Mouse (Mus musculus): Measurements from ENCODE around the gene Cldn24. TPM values are rescaled to one million over a fixed set of nuclear protein-coding genes. Genes with fewer than 3 reads are reported as not detected.

The Cldn24 gene
- total and polyA plus RNA-seq, 3 experiments = not detected

DNA sequence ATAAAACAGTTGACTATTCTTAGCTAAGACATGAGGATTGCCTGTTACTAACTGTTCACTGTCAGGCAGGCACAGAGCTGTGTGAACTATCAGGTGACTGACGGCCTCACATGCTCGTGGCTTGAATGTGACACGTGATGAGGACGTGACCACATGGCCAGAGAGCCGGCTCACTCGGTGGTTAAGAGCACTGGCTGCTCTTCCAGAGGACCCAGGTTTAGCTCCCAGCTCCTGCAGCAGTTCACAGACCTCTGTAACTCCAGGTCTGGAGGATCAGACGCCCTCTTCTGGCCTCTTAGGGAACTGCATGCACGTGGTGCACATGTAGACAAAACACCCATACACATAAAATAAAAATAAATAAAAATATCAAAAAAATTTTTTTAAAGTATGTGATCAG lies 27.9 kb downstream of the Cldn24 start:
- in situ Hi-C loops (cut with MboI; ENCODE audit: low pct_ligation_motif_present, low pct_unique_long_range_greater_than_20kb, low sequenced_read_pairs) = loop anchor here (25.0 kb wide), 1 partner anchor 162 kb away; no protein-coding TSS in a partner anchor
- peaks cover 0 to 2% of the 10 kb centered on the region in 2 experiments for H3K36me3 ChIP-seq (replicated peaks in 1 of 2; ENCODE audit: control insufficient read depth in 1 of 2, insufficient read depth in 1 of 2, low read length in 1 of 2)
- H3K4me1 ChIP-seq (ENCODE audit: control insufficient read depth in 1 of 2, insufficient read depth in 2 of 2) = peaks cover 0 to 9% of the 10 kb centered on the region in 2 experiments; a peak in 2 of 4 replicates
- dilution Hi-C loops (cut with MboI; ENCODE audit: extremely low pct_ligation_motif_present, extremely low pct_unique_long_range_greater_than_20kb, low sequenced_read_pairs) = no loop called here
- no peak overlapping the region for H3K9ac ChIP-seq (ENCODE audit: insufficient read depth, low read depth)
- H3K4me2 ChIP-seq (ENCODE audit: insufficient read depth, low read depth, poor library complexity, severe bottlenecking) = no peak overlapping the region
- H3K9me3 ChIP-seq (replicated peaks; ENCODE audit: low read length) = no peaks in the 10 kb centered on the region
- TF ChIP-seq CTCF (conservative IDR thresholded peaks at IDR 0.05 in 1 of 2, IDR thresholded peaks at IDR 0.05 in 1 of 2; ENCODE audit: low read depth in 2 of 2, low read length in 2 of 2) (peak in 1 of 2 experiments; percentile 13; a peak in 2 of 4 replicates), USF2 (conservative IDR thresholded peaks at IDR 0.05; ENCODE audit: low read depth, low read length) (no peak)
- H3K79me2 ChIP-seq (replicated peaks; ENCODE audit: control insufficient read depth, extremely low read depth, insufficient read depth, poor library complexity, severe bottlenecking) = no peaks in the 10 kb centered on the region
- H3K27me3 ChIP-seq (replicated peaks) = no peaks in the 10 kb centered on the region
- no peak overlapping the region for H3K27ac ChIP-seq (ENCODE audit: insufficient read depth, low read depth)
- DNase-seq (ENCODE audit: extremely low read depth) = no peak
- no peak overlapping the region for H3K4me3 ChIP-seq (replicated peaks in 1 of 3; ENCODE audit: low read depth in 2 of 3, low read length in 2 of 3, poor library complexity in 1 of 3)

DNA sequence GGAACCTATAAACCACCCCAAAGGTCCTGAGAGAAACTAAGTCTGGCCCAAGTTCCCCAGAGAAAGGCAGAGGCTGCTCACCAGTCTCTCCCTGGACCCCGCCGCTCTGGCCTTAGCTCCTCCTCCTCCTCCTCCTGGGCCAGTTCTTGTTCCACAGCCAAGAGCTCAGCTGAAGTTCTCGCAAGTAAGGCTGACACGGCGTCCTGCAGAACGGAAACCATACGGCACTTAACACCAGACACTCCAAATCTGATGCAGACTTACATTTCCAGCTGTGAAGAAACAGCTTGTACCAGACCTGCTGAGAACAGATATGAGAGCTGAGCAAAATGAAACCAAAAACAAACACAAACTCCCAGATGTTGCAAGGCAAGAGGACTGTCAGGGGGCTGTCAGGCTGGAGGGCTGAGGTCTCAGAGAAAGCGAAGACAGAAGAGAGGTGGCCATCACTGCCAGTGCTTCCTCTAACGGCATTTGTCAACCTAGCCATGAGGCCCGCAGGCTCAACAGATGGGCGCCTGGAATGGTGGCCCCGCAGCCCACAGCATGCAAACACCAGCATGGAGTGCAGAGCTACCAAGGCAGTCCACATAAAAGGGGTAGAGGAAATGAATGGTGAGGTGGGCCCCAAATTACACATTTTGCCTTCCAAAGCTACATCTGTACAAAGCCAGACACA lies 30.0 kb downstream of the Cldn24 start:
- H3K4me3 ChIP-seq (replicated peaks in 1 of 3; ENCODE audit: low read depth in 2 of 3, low read length in 2 of 3, poor library complexity in 1 of 3) = peak overlapping the region in 1 of 3 experiments; percentile 28
- peaks cover 0 to 9% of the 10 kb centered on the region in 2 experiments; a peak in 2 of 4 replicates for H3K4me1 ChIP-seq (ENCODE audit: control insufficient read depth in 1 of 2, insufficient read depth in 2 of 2)
- H3K27ac ChIP-seq (ENCODE audit: insufficient read depth, low read depth) = no peak overlapping the region
- in situ Hi-C loops (cut with MboI; ENCODE audit: low pct_ligation_motif_present, low pct_unique_long_range_greater_than_20kb, low sequenced_read_pairs) (loop anchor here (25.0 kb wide), 1 partner anchor 160 kb away; no protein-coding TSS in a partner anchor), dilution Hi-C loops (cut with MboI; ENCODE audit: extremely low pct_ligation_motif_present, extremely low pct_unique_long_range_greater_than_20kb, low sequenced_read_pairs) (no loop called here)
- no peaks in the 10 kb centered on the region for H3K9me3 ChIP-seq (replicated peaks; ENCODE audit: low read length)
- H3K27me3 ChIP-seq (replicated peaks) = no peaks in the 10 kb centered on the region
- no peak for TF ChIP-seq USF2 (conservative IDR thresholded peaks at IDR 0.05; ENCODE audit: low read depth, low read length)
- H3K4me2 ChIP-seq (ENCODE audit: insufficient read depth, low read depth, poor library complexity, severe bottlenecking) = no peak overlapping the region
- DNase-seq (ENCODE audit: extremely low read depth) = no peak
- H3K9ac ChIP-seq (ENCODE audit: insufficient read depth, low read depth) = no peak overlapping the region
- H3K36me3 ChIP-seq (replicated peaks in 1 of 2; ENCODE audit: control insufficient read depth in 1 of 2, insufficient read depth in 1 of 2, low read length in 1 of 2) = peaks cover 0 to 2% of the 10 kb centered on the region in 2 experiments
- no peaks in the 10 kb centered on the region for H3K79me2 ChIP-seq (replicated peaks; ENCODE audit: control insufficient read depth, extremely low read depth, insufficient read depth, poor library complexity, severe bottlenecking)

- in situ Hi-C loops (cut with MboI; ENCODE audit: low pct_ligation_motif_present, low pct_unique_long_range_greater_than_20kb, low sequenced_read_pairs) (loop anchor here (25.0 kb wide), 1 partner anchor 160 kb away; no protein-coding TSS in a partner anchor), dilution Hi-C loops (cut with MboI; ENCODE audit: extremely low pct_ligation_motif_present, extremely low pct_unique_long_range_greater_than_20kb, low sequenced_read_pairs) (no loop called here)
- Histone ChIP-seq H3K27me3 (replicated peaks) (no peaks in the 10 kb centered on the region), H3K4me1 (ENCODE audit: control insufficient read depth in 1 of 2, insufficient read depth in 2 of 2) (peaks cover 0 to 9% of the 10 kb centered on the region in 2 experiments; a peak in 2 of 4 replicates), H3K27ac (ENCODE audit: insufficient read depth, low read depth) (no peak overlapping the region), H3K79me2 (replicated peaks; ENCODE audit: control insufficient read depth, extremely low read depth, insufficient read depth, poor library complexity, severe bottlenecking) (no peaks in the 10 kb centered on the region), H3K4me3 (replicated peaks in 1 of 3; ENCODE audit: low read depth in 2 of 3, low read length in 2 of 3, poor library complexity in 1 of 3) (no peak overlapping the region), H3K9ac (ENCODE audit: insufficient read depth, low read depth) (no peak overlapping the region), H3K36me3 (replicated peaks in 1 of 2; ENCODE audit: control insufficient read depth in 1 of 2, insufficient read depth in 1 of 2, low read length in 1 of 2) (peaks cover 0 to 2% of the 10 kb centered on the region in 2 experiments), H3K9me3 (replicated peaks; ENCODE audit: low read length) (no peaks in the 10 kb centered on the region), H3K4me2 (ENCODE audit: insufficient read depth, low read depth, poor library complexity, severe bottlenecking) (no peak overlapping the region)
- no peak for DNase-seq (ENCODE audit: extremely low read depth)
- no peak for TF ChIP-seq CTCF (conservative IDR thresholded peaks at IDR 0.05 in 1 of 2, IDR thresholded peaks at IDR 0.05 in 1 of 2; ENCODE audit: low read depth in 2 of 2, low read length in 2 of 2)
- no peak for TF ChIP-seq BHLHE40 (IDR thresholded peaks at IDR 0.05; ENCODE audit: low read depth, low read length)
- TF ChIP-seq CHD1 (IDR thresholded peaks at IDR 0.05; ENCODE audit: low read depth, low read length) = no peak
- TF ChIP-seq ELF1 (IDR thresholded peaks at IDR 0.05; ENCODE audit: low read depth, low read length) = no peak
- TF ChIP-seq E2F4 (IDR thresholded peaks at IDR 0.05; ENCODE audit: insufficient replicate concordance, low read depth, low read length) = no peak
- no peak for TF ChIP-seq GABPA (IDR thresholded peaks at IDR 0.05; ENCODE audit: insufficient replicate concordance, low read depth, low read length)
- no peak for TF ChIP-seq RAD21 (IDR thresholded peaks at IDR 0.05; ENCODE audit: low read depth, low read length)
- no peak for TF ChIP-seq POLR2AphosphoS2 (IDR thresholded peaks at IDR 0.05; ENCODE audit: low read depth, low read length)
- TF ChIP-seq ZNF384 (IDR thresholded peaks at IDR 0.05; ENCODE audit: low read depth, low read length) = no peak
Measured at GRCm38 (mm10) chr8:47852737-47853136, 30.8 kb downstream of the Cldn24 start.
